Mouse (Mus musculus): Measurements from ENCODE around the gene Sntg2.

The Sntg2 gene

DNA sequence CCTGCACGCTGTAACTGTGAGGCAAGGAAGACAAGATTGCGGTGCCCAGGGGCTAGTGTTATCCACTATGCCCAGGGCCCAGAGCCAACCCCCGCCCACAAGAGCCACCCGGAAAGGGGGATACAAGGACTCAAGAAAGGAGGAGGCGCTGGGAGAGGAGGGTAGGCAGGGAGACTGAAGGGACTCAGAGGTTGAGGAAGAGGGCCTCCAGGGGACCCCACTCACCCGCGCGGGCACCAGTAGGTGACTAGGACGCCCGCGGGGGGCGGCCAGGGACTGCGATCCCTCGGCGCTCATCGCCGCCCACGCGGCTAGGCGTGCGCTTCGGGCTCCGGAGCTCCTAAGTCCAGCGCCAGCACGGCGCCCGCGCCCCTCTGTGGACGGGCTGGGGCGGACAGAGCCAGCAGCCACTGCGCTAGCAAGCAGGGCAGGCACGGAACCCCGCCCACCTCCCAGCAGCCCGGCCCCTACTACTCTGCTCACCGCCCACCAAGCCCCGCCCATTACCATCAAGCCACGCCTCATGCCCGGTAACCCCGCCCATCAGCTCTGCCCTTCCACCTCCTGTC, at the start of gene Sntg2:
Gene Sntg2, minus strand, starts transcription at position 443 of the 569 bp plus-strand sequence.
- DNase-seq: peak; percentile 10

DNA sequence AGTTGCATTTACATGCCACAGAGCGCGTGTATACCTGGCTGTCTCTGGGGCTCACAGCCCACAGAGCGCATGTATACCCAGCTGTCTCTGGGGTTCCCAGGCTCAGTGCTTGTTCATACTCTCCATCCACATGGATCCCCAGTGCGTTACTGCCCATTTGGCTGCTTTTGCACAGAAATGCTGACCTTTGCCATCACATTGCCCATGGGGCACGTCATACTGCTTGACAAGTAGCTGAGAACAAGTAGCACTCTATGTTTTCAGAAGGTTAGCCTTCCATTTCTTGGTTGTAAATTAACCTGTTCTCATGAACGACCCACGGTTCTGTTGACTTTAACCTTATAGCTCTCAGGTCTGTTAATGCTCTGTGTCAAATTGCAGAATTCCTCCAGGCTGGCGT, 43.4 kb upstream of the Sntg2 start:
- DNase-seq: no peak

DNA sequence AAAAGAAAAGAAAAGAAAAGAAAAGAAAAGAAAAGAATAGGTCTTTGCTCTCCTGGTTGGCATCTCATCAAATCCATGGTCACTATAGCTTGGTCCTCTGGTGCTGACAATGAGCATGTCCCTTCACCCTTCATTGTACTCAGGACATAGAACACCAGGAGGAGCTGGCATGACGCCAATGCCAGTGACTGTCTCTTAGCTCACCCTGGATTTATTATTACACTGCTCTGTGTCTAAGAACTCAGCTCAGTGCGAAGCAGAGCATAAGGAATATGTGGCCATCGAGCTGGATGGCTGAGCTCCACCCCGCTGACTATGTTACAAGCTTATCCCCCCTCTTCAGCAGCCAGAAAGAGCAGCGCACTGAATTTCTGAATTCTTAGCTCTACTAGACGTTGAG, 42.8 kb upstream of the Sntg2 start:
- DNase-seq: no peak

DNA sequence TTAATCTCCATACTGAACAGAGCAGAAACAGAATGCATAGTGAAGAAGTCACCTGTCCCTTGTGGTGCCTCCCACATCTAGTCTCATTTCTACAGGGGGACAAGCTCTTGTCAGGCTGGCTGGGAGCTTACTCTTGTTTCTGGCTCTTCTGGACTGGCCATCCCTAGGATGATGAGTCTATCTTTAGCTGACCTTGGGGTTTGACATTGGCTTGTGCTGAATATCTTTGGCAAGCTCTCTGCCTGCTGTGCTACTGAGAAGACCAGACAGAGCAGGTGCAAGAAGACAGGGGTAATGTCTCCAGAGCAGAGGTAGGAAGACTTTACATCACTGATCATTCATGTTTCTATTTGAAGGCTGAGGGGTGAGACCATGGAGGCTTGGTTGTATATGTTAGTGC, 29.5 kb upstream of the Sntg2 start:
- no peak for DNase-seq

DNA sequence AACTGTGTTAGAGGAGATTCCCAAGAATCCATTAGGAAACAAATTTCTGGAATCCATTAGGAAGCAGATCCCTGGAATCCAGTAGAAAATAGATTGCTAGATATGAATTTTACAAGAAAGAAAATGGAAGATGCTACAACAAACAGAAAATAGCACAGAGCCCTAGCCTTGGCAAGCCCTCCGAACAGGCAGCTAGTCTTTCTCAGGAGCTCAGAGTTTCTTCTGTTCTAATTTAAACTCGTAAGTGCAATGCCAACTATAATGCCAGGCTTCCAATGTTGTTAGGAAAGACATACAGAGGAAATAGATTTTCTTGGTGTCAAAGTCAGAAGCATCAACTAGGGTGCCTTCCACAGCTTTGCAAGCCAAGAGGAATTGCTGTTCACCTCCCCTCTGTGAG, 27.4 kb upstream of the Sntg2 start:
- DNase-seq: no peak

DNA sequence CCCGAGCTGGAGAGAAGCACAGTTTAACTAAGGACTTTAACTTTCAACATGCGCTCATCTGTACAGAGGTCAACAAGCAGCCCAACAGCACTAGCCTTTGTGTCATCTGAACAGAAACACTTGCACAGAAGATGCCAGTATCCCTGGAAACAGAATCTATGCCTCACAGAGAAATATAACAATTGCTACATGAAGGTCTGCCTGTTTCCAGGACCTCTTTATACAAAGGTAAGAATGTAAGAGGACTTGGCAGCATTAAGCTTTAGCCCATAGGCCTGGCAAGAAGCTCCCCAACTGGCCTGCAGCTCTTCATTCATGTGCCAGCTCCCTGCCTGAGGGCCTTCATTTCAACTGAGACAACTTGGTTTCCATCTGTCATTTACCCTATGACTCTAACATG, 26.9 kb upstream of the Sntg2 start:
- DNase-seq: no peak

DNA sequence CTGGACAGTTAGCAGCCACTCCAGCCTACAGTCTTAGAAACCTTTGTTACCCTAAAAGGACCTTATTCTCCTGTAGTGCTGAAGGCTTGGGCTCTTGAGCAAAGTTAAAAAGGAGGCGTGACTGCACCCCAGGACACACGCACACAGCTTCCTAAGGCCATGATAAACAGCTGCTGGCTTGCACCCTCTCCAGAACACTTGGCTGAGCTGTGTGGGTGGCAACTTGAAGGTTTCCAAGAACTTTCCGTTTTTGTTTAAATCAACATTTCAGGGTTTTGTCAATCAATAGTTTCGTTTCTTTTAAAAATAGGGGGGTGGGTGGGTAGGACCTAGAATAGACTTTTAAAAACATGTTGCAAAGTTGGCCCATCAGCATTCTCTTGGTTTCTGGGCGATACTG, 882 bp downstream of the Sntg2 start:
- no peak for DNase-seq

DNA sequence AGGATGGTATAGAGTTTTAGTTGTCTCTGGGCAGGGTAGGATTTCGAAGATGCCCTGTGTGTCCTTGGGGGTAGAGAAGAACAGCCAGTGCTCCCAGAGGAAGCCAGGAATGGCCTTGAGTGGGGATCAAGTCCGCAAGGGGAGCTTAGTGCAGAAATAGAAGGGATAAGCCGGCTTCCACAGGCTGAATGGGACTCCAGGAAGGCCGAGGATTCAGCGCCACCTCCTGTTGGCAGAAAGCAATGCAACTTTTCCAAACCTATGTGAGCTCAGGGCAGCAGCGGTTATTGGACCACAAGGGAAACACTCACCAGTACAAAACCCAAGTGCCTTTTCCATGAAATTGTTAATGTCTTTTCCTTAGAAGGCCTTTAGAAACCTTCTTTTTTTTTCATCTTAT, 3.4 kb downstream of the Sntg2 start:
- peak; percentile 38 for DNase-seq

DNA sequence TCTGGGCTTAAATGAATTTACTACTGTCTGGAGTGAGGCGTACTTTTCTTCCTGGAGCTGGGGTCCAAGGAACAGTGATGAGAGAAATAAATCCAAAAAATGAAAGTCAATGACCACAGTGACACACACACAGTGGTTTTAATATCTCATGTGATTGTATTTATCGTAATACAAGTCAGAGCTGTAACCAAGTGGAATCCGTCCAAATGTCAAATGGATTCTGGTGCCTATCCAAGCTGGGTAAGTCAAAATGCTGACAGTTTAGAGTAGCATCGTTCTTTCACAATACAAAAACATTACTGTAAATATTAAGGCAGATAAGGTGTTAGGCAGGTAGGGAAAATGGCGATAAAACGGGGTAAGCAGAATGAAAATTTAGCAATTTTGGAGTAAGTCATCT, 4.0 kb downstream of the Sntg2 start:
- DNase-seq: no peak

DNA sequence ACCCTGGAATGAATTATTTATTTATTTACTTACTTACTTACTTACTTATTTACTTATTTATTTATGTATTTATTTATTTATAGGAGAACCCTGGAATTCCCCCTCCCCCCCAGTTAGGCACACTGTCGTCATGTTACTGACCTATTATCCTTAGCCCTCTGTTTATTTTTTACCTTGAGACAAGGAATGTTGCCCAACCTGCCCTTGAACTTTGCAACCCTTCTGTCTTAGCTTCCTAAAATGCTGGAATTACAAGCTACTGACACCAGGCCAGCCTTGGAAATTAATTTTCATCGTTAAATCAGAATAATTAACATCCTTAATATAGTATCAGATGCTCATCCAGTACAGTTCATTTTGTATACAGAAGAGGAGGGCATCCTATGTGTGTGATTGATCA, 10.9 kb downstream of the Sntg2 start:
- DNase-seq: no peak

DNA sequence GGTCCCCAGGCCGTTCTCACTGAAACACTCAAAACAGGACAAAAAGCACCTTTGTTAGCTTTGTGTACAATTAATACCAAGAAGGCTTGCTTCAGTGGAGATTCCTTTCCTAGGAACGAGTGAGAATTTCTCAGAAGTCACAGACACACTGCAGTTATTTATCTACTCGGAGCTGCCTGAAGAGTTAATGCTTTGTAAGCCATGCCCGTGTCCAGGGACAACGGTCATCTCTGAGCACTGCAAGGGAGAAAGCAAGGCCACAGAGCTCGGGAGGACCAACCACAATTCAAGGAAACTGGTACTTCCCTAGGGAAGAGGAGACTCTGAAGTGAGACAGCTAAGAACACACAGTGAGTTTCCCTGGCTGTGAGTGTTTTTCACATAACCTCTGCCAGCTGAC, 15.5 kb downstream of the Sntg2 start:
- DNase-seq: no peak

DNA sequence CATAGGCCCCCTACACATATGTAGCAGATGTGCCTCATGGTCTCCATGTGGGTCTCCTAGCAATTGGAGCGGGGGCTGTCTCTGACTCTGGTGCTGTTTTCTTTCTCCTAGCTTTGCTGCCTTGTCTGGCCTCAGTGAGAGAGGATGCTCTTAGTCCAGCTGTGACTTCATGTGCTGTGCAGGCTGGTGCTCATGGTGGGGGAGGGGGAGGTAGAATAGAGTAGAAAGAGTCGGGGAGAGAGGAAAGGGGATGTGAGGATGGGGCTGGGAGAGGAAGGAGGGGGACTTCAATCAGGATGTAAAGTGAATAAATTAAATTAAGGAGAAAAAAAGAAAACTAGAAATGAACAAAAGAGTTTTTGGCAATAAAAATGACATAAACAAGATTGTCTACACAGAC, 20.8 kb downstream of the Sntg2 start:
- no peak for DNase-seq

DNA sequence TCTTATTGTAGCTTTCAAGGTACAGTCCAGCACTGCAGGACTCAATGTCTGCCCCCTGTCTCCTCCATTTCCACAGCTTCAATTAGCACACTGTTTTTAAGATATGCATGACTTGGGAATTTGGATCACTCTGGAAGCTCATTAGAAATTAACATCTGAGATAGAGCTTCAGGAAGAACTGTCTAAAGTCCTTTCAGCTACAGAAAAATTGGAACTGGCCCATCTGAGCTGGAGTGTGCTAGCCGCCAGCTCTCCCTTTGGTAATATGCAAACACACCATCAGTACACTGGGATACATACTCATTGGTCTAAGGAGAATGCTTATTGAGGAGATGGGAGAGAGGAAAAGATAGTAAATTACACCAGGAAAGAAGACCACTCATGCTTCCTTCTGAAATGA, 25.1 kb downstream of the Sntg2 start:
- no peak for DNase-seq

DNA sequence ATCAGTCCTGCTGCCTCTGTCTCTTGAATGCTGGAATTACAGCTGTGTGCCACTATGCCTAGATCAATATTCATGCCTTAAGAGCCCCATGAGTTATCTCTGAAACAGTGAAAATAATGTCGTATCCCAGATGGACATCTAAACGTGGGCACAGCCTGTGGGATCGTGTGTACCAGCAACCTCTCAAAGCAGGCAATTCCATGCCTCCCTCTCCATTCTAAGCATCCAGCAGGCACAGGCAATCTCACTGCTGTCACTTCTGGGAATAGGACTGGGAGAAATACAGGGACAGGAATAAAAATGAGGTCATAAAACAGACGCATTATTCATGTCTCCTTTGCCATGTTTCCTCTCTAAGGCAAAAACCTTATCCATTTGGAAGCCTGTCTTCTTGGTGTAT, 25.9 kb downstream of the Sntg2 start:
- DNase-seq: no peak

DNA sequence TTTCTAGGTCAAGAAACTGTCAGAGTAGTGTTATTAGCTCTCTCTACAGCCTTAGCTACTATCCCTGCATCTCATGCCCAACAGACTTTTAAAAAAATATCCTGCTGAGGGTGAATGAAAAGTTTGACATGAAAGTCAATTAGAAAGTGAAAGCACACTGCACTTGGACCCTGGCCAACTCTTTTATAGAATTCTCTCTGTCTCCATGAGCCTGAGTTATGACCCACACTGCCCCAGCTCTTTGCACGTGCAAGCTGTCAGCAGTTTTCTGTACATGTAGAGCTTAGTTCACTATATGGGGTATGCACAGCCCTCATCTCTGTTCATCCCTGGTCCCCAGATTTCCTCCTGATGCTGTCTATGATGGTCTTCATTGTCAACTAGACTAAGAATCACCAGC, 28.4 kb downstream of the Sntg2 start:
- no peak for DNase-seq

DNA sequence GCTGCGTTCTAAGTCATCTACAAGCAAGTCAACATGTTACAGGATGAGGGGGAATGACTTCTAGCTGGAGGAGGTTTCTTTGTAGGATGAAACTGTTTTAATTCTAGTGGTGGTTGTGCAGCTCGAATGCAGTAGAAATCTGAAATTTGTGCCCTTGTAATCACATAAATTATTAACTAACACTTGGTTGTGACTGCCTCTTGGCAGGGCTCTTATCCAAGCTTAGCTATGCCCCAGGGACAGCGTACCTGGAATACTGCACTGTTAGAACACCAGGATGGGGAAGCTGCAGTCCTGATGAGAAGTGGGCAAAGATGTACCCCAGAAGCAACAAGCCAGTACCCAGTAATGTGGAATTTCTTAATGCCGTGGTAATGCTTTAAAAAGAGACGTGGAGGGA, 36.9 kb downstream of the Sntg2 start:
- no peak for DNase-seq

DNA sequence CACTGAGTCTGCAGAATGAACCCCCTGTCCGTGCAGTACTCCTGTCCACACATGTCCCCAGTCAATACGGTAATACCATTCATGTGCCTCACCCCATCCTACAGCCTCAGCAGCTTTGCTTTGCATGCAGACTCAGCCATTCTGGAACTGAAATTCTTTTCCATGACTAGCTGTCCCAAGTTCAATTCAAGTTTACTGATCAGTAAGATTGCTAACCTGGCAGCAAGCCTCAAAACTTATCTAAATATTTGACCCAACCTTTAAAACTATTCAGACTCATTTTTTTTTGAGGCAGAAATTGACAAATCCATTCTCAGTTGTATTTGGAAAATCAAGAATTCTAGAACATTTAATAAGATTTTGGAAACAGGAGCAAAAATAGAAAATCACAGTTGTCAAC, 38.7 kb downstream of the Sntg2 start:
- no peak for DNase-seq

DNA sequence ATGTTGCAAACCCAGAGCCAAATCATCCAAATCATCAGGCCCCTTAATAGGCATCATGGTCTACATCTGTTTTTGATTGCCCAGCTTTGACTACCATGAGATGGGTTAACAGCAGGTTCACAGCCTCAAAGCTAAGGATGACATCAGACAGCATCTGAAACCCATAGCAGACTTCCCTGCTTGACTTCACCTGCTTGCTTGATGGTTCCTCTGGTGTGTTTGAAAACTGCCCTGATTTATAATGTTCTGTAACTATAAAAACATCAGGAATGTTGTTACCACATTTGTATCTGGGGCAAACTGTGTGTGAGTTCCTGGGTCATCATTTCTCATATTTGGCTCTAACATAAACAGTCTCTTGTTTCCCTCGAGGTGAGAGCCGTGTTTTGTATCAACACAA, 55.2 kb downstream of the Sntg2 start:
- DNase-seq: no peak

DNA sequence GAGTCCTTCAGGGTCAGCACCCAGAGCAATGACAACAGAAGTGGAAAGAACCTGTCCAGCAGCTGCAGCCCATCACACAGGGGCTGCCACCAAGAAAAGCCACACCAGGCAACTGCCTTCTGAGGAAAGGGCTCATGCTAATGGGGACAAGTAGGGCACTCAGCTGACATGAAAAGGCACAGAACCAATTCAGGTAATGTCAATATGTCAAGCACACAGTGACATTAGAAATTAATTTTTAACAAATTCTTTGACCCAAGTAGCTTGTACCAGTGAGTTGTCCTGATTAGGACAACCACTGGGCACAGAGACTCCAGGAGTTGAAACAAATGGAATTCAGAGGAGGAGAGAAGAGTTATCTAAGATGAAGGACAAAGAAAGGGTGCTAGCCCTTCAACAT, 60.2 kb downstream of the Sntg2 start:
- DNase-seq: no peak

DNA sequence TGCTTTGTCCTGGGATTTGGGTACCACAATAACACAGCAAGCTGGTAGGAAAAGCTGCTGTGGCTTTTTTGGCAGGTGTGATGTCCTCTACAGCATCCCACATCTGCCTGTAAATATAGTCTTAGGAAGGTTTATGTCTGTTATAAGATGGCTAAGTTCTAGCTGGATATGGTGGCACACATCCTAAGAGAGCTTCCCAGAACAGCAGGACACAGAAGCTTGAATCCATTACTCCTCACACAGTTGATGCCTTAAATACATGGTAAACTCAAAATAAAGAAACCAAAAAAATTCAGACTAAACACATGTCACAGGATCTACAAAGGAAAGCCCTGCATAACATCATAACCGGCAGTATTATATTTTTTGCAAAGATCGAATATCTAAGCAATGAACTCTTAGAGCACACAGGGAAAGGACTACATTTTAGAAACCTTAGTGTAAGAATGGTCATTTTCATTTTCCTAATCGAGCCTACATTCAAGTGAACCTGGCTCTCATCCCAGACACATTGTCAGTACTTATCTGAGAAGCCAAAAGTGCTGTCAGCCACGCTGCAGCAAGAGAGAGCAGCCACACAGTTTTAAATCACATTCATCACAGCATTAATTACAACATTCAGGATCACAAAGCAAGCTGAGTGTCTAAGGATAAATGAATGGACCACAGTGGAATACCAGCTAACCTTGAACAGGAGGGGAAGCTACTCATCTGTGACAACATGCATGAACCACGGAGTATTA, 64.8 kb downstream of the Sntg2 start:
- DNase-seq: no peak

DNA sequence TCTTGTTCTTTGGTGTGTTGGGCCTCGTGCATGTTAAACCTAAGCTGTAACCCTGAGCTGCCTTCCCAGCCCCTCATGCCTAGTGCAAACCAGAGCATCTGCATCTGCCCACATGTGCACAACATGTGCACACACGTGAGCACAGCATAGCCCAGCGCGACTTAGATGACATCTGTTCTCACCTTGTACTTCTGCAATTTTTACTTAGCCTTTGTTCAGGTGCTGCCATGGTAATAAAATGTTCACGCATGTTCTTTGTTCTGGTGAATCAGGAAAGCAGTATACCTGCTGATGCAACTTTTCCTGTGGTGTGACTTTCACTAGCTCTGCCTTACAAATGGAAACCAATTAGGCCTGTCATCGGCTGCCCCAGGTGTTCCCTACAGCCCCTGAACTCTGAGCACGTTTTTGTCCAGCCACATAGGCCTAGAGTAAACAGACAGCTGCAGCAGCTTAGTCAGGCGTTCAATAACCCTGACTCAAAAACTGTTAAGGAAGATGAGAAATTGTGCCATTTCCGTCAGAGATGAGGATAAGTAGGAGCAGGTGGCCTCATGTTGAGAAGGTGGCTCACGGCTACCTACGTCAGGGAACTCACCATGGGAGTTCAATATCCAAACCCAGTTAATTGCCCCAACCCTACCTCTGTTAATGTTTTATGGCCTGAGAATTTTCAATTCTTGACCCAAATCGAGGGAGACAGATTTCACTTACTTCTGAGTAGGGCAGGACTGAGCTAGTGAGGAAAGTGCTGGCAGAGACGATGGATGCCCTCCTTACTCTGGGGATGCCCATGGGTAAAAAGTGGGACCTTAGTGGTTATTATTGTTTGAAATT, 80.2 kb downstream of the Sntg2 start:
- no peak for DNase-seq

DNA sequence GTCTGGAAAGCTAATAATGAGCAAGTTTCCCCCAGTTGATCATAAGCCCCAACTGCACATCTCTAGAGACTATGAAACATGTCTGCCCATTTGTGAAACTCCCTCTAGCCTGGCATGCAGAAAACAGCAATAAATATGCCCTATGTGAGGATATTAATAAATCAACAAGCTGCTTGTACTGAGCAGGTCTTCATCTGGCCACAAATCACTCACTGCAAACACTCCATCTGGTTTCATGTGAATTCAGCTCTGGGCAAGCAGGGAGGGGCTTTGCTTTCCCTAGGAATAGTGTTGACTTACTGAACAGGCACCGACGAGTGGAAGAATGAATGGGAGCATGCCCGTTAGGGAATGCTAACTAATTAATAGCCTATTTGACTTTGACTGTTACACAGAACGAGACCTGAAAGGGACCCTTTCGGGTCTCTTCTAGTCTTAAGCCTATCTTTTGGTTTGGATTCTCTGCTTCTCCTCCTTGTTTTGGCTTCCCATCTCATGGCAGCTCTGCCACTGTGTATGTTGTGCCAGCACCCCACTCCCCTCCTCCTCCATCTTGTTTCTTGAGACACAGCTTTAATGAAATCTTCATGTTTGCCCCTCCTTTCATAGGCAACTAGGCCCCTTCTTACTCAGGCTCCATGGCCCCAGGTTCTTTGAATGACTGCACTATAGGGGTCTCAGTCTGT, 86.1 kb downstream of the Sntg2 start:
- no peak for DNase-seq

DNA sequence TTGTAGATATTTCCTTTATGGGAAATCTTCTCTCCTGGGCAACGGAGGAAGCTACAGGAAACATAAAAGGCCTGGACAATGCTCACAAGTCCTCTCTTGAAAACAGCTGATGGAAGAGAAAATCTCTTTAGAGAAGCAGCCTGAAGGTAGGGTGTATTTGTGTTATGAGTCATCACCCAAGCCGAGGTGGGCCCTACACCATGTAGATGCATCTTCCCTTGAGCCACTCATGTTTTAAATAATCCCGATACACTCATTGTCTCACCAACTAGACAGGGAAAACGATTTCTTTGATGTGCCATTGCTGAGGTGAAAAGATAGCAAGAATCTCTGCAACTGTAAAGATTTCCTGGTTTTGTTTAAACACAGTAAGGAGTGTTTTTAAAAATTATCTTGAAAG, 89.4 kb downstream of the Sntg2 start:
- no peak for DNase-seq

Data from cerebellum, adult 11-12 months (tissue).